Mouse (Mus musculus): ENCODE data around the gene Podxl2.

DNA sequence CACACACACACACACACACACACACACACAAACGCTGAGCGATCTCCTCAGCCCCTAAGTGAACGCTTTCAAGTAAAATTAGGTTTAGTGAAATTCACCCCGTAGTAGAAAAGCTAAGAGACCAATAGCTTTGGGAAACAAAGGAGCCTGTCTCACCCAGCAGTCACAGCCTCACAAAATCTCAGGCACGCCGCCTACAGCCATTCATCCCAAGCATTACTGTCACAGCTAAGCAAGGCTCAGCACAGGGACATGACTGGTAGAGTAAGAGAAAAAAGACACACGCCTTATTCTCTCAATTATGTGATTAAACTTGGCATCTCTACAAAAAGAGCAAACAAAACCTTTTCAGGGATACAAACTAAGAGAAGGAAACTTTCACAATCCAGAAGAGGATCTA is 6.5 kb upstream of the Podxl2 start:
- TF ChIP-seq CTCF (IDR thresholded peaks at IDR 0.05; ENCODE audit: low read depth) (no peak), EP300 (IDR thresholded peaks at IDR 0.05; ENCODE audit: low read depth) (no peak)

Measured in liver, postnatal 0 days (tissue).